Mouse (Mus musculus): Measurements from ENCODE around the gene Mllt3.

The Mllt3 gene

DNA sequence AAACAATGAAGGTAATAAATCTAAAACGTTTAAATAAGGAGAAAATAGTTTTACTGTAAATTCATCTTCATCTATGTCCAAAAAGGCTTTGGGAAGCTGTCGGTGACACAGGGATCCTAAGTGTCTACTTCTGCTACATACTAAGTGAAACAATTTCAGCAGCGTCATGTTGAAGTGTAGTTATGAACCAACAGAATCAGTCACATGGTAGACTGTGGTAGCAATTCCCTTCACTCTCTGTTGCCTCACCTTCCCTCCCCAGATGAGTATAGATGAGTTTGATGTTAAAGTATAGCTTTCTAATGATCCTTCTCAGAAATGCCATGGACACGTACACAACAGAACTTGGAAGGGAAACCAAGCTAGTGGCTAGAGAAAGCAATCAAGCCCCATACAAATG is 79.9 kb downstream of the Mllt3 start:
- DNase-seq (ENCODE audit: low spot score), result no peak

DNA sequence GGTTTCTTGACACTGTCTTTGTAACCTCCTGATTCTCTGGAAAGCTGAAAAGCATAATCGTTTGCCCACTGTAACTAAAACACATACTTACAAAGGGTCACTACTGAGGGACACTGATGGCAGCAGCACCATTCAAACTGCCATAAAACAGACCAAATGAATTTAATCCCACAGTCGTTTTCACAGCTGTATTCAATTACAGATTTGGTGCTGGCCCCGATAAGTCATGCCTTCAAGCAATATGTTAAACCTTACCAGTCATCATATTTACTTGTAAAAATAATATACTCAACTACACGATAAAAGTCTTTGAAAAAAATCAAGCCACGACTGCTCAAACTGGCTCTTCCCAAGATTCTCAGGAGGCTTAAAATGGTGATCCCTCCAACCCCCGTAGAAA is 83.7 kb downstream of the Mllt3 start:
- no peak for DNase-seq (ENCODE audit: low spot score)

DNA sequence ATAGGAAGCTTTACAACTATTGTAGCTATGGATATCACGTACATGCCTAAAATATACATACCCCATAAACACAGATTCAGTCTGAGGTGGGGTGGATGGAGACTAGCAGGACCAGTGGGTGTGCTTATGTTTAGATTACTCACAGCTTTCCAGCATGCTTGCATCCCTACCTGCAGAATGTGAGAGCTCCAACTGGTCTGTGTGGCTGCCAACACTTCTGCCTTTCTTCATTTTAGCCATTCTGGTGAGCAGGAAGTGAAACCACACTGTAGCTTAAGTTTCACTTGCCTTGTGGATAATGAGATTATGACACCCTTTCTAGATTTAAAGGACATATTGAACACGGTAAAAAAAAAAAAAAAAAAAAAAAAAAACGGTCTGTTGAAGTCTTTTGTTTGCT is 88.8 kb downstream of the Mllt3 start:
- DNase-seq (ENCODE audit: low spot score), result no peak

DNA sequence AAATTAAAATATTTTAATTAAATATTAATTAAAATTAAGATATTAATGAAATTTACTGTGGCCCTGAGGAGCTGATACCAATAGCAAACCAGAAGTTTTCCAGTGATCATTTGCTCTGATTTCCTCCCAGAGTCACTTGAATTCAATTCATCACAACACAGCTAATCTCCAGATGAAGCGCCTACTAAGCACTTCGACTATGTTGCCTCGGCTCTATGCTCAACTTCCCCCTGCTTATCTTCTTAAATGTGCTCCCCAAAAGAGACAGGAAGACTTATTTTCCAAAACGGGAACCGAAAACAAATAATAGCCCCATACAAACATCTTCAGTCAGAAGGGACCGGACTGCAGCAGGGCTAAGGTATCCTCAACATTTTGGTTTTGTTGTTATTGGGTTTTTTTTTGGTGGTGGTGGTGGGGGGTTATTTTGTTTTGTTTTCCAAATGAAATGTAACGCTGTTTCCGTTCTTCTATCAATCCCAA is 90.2 kb downstream of the Mllt3 start:
- no peak for DNase-seq (ENCODE audit: low spot score)

DNA sequence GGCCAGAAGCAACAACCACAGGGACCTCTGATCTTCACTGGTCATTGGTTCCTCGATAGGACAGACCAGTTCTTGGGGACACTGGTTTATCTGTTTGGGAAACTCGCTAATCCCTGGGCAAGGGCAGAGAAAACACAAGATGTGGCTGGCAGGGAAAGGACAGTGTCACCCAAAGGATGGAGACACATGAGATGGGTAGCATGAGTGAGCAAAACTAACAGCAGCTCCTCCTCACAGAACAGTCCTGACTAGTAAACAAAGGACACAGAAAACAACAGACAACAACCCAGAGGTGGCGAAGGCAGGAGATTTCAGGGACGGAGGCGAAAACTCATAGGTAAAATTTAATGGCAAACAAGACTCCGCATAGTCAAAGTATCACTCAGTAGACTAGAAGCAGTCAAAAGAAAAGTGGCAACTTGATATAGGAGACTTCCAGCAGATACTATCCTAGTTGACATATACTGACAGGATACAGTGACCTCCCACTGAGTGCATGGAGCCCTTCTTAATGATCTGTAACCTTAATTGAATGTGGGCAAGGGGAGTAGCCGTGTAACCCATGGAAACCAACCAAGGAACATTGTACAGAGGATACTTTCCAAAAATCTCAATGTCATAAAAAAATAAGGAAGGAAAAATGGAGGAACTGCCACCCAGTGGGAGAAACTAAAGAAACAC is 93.5 kb downstream of the Mllt3 start:
- DNase-seq (ENCODE audit: low spot score), result no peak

DNA sequence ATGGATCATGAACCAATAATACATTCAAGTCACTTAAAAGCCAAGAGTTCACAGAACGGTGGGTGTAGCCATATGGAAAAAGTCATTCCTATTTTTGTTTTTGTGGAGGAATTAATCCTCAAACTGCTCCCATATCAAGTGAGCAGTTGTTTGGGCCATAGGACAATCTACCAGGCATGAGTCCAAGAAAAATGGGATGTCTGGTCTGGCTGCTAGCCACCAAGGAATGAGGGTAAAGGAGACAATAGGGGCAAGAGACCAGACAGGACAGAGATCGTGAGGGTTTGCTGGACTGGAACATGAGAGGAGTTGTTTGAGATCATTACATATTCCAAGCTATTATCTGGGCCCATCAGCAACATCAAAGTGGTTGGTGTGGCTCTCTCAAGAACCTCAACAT is 96.8 kb downstream of the Mllt3 start:
- DNase-seq (ENCODE audit: low spot score), result no peak

DNA sequence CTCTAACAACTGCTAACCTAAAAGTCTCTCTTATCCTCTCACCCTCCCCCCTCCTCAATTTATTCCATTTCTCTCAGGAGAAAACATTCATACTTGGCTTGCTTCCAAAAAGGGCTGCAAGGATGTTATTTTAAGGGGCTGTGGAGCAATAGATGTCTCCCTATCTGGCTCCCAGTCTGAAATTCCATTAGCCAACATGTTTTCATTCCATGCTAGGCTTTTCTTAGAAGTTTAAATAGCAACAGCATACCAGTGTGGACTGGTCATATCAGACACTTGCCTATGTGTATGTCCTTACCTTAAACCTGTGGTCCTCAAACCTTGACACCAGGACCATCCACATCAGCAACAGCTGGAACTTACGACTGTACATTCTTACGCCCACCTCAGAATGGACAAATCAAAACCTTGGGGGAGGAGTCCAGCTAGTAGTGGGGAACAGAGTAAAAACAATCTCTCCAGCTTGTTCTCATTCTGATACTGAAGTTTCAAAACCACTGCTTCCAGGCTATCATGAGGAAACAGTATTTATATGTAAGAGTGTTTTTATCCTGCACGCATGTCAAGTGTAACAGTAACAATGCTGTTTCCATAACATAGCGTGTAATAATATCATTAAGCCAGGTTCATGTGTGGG is 99.3 kb downstream of the Mllt3 start:
- DNase-seq (ENCODE audit: low spot score), result no peak

DNA sequence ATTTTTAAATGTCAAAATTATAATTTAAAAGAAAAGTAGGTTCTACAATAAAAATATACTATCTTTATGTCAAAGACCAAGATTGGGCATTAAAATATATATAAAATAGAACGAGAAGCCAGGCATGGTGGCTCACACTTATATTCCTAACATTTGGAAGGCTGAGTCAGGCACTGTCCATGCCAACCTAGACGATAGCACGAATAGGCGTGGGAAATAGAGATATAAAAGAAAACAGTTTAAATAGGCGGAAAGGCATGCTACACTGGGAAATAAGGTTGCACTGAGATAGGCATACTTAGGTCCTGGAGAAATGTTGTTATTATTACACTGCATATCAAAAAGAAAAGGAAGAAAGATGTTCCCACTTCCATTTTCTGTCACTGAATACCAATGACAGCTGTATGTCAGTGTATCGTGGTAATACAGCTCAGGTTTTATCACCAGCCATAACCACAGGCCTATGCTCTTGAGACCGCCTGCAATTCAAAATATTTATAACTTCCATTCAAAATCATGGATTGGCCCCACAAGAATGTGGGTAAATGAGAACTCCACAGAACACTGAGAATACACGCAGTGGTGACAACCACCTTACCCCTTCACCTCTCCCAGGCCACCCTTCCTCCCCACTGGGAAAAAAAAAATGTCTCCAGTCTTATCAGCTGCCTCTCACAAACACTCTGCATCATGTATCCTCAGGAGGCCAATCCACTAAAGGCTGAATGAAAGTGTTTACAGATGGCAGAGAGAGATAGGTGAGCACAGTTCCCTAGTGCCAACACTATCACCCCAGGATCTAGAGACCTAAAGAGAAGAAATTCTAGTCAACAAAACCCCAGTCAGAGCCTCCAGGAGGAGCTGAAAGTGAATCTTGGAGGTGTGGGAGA is 102.6 kb downstream of the Mllt3 start:
- DNase-seq (ENCODE audit: low spot score), result no peak

DNA sequence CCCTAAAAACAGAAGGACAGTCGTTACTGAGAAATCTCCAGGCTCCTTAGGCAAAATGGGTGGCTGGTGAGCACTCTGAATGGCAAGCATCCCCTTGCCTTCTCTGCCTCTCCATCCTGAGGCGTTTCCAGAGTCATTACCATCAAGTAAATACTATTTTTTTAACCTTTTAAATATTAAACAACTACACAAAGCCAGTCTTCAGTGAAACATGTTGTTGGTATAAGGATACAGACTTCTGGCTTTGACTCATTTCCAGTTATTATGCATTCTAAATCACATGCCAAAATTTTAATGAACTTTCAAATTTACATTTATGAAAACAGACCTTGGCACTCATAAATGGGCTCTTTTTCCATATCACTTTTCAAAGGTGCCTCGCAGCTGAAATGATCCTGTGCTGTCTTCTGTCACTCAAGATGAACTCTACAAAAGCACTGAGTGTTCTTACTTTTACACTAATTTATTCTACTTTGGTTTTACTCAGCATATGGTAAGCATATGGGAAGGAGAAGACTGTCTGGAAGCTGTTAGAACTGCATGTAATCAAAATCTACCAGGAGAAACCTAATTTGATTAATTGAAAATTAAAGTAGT is 104.5 kb downstream of the Mllt3 start:
- no peak for DNase-seq (ENCODE audit: low spot score)

DNA sequence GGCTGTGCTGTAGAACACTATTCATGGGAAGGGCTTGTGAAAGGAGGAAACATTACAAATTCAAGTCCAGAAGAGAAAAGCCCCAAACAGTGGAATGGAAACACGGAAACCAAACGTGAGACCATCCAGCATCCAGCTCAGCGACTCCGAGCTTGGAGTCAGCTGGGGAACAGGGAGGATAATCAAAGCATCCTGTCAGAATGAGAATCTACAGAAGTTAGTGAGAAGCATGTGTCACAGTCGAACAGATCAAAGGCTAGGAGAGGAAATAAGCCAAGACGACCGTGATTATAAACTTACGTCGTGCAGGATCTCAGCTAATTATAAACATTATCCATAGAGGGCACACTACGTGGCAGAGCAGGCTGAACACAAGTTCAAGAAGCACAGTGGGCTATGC is 105.8 kb downstream of the Mllt3 start:
- peak; percentile 35 for DNase-seq (ENCODE audit: low spot score)

DNA sequence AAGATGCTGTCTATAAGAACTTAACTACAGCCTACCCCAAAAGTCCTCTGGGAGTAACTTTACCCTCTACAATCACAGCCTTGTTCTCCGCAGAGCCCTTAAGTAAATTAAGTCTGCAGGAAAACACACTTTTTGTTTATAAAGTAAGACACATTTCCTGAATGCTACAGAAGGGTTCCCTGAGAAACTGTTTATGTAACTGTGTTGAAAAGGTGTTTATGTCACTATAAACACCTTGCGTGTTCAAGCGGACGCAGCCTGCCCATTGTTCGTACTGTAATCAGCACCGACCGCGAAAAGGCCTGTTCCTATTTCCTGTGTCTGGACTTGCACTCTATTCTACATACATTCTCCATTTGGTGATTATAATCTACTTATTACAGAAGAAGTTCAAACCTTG is 112.5 kb downstream of the Mllt3 start:
- DNase-seq (ENCODE audit: low spot score), result no peak

DNA sequence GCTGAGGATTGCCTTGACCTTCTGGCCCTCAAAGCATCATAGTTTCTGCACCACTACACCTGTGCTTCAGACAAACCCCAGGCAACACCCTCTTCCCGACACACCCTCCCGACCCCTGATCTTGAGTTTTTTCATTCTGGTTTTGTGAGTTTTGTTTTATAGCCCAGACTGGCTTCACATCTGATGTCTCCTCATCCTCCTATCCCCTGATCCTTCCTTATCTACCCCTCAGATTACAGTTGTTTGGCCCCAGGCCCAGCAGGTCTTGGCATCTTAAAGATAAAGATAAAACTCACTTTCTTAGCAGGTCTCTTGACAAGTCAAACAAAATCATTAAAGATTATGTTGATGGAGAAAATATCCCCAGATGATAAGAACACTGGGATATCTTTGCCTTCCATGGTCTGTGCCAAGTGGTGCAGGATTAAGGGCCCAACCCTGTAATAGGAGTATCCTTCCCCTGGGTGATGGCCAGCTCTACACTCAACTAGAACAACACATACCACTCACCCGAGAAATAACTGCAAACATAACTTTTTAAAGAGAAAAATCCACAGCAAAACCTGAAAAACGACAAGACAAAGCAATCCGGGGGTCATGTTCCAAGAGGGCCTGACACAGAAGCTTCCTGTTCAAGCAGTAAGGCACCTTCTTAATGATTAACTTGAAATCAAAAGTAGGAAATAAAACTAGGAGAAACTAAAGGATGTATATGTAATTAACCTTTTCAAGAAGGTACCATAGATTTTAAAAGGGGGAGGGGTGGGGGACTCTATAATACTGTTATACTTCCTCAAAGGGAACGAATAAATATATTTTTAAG is 121.8 kb downstream of the Mllt3 start:
- DNase-seq (ENCODE audit: low spot score), result no peak

DNA sequence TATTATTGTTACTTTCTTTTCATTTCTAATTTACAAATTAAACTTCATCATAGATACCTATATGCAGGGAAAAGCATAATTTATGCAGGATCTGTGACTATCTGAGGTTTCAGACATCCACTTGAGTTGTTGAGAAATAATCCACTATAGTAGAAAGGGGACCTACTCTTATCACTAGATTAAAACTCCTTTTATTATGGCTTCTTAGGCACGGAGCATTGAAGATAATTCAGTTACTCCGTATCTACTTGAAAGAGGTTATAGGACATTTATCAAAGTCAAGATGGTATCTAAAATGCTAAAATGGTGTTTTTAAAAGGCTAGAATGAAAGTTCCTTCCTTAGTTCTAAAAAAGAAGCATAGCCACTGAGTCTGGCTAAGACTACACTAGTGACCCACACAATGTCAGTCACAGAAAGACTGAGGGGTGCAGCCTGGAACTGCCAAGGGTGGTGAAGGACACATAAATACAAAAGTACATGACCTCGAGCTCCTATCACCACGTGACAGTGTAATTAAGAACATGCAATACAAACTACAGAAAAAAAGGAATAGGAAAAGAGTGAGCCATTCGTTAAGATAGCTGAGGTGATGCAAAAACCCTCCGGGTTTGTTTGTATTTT is 127.9 kb downstream of the Mllt3 start:
- no peak for DNase-seq (ENCODE audit: low spot score)

DNA sequence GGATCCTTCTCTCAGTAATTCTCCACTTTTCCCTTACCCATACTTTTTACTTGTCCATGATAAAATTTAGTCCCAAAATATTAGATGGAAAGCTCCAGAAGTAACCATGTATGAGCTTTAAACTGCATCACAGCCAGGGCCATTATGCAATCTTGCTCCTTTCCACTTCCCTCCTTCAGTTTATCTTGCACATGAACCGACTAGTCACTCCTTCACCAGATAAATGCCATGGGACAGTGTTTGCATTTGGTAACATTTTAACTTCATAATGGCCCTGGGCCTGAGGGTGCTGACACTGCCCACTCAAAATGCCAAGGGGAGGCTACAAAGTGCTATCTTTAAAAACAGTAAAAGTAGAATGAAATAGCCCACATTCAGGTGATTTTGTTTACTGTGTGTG is 128.4 kb downstream of the Mllt3 start:
- DNase-seq (ENCODE audit: low spot score), result no peak

DNA sequence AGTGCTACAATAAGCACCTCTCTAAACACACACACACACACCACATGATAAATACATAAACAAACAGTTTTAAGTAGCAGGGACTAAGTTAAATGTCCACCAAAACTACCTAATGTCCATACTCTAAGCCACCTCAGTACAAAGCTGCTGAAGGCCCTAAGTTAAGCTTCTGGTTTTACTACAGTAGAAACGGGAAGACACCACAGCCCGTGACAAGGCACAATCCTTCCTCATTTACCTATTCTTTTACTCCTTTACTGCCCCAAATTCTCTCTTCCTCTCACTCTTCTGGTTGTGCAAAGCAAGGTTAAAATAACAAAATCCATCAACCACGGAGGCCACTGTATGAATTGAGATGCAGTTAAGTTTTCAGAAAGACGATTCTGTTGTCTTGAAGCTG is 130.6 kb downstream of the Mllt3 start:
- no peak for DNase-seq (ENCODE audit: low spot score)

DNA sequence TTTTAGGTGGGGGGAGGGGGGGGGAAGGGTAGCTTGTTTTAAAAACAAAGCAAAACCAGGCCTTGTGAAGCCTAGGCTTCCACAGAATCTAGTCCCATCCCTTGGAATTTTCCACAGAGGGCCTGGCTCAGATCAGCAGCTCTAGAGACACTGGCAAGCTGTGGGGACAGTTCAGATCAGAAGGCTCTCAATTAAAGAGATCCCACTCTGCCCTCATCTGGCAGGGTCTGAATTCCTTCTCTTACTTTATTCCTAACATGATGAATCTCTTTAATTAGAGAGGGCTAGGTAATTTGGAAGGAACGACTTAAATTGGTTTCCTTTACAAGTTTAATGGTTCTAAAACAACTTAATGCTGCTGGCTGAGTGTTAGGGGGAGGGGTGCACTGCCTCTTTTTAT is 132.0 kb downstream of the Mllt3 start:
- DNase-seq (ENCODE audit: low spot score), result no peak

DNA sequence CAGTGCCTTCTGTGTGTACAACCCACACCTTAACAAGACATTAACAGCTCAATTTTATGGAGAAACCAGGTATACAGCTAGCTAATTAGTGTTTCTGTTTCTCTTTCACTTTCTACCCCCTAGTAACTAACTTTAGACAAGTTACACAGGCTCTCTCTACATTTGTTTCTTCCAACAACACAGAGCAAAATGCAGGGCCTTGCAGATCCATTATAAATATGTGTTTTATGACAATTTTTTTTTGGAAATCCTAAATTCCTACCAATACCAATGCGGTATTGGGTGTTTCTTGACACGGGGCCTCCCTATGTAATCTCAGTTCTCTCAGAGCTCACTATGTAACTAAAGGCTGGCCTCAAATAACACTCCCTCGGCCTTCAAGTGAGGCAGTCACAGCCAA is 139.7 kb downstream of the Mllt3 start:
- DNase-seq (ENCODE audit: low spot score), result no peak

DNA sequence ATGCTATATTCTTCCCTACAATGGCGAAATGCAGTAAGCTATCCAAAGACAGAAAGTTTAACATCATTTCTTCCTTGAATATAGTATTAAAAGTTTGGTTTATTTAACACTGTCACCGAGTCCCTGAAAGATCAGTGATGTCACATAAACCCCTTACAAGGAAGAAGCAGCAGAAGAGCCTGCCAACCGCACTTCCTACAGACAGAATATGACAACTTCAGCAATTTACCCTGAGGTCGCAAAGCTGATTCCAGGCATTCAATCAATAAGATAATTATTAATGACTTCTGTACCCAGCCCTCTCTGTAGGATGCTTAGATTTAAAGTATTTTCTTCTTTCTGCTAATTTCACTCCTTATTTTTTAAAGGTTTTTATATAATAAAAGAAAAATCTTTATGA is 140.2 kb downstream of the Mllt3 start:
- DNase-seq (ENCODE audit: low spot score), result no peak

DNA sequence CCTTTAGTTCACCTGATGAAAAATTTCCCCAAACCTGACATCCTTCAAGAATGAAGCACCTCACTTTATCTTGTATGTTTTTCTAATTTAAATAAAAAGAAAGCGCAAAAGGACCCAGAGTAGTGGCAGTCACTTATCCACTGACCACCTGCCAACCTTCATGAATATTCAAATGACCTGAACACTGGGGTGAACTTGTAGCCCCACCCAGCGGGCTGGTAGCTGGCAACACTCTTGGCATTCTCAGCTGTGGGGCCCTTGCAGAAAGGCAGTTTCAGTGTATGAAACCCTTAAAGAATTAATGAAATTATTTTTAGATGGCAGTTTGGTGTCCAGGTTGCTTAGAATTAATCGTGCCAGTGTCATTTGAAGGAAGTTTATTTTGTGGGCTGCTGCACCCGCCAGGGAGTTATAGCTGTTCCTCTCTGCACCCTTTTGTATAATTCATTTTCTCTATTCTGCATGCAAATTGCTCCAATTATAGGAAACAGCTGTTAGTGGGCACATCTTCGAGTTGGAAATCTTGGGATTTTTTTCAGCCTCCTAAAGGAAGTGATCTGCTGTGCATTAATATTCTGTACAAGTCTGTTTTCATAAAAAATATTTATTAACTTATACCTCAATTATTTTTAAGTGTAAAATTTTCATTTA is 149.8 kb downstream of the Mllt3 start:
- DNase-seq (ENCODE audit: low spot score), result no peak

DNA sequence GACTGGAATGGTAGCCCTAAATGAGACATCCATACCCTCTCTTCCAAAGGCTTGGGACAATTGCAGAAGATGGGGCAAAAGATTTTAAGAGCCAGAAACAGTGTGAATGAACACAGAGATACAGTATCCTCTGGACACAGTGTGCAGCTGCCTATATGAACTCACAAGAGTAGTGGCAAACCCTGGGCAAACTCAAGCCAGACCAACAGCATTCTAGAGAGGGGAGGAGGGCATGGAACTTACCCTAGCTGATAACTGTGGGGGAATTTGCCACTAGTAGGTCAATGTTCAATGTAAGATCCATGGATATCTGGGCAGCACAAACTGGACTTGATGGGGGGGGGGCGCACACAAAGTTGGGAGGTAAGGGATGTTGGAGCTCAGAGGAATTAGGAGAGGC is 151.2 kb downstream of the Mllt3 start:
- no peak for DNase-seq (ENCODE audit: low spot score)

DNA sequence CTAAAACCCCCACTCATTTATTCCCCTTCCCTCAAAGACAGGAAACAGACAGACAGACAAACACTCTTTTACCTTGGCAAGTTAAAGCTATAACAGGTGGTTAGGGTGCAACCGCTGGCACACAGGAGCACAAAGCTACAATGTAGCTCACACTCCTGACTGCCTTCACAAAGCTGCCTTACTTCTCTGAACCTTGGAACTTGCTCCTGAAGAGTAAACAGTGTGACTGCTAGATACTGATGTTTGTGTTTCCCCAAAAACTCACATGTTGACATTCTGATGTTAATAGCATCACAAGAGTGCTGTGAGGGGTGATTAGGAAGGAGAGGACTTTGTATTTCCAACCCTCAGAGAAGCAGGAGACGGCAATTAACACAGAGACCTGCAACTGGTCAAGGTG is 151.6 kb downstream of the Mllt3 start:
- DNase-seq (ENCODE audit: low spot score), result no peak
